Mouse (Mus musculus) CH12.LX (cell line): ENCODE results near the gene Vmn1r211.

Experiments
- CHD1 ChIP-seq: IDR thresholded peaks from 2 replicates; pipeline ENCODE4 v1.6.1; 2012; ENCODE audit warnings: low read depth, low read length, improper control_type of control experiment, inconsistent platforms
- CTCF ChIP-seq, 2 experiments: IDR thresholded peaks in 1 of 2; conservative IDR thresholded peaks in 1 of 2; 2 replicates each; pipeline ENCODE4 v1.5.1; 2011 to 2012; ENCODE audit warnings: low read depth in 2 of 2, low read length in 2 of 2, improper control_type of control experiment in 1 of 2, inconsistent platforms in 1 of 2, mild to moderate bottlenecking in 1 of 2, moderate library complexity in 1 of 2
- EP300 ChIP-seq: IDR thresholded peaks from 2 replicates; pipeline ENCODE4 v1.6.1; 2011; ENCODE audit warnings: low read length, improper control_type of control experiment
- GABPA ChIP-seq: IDR thresholded peaks from 2 replicates; pipeline ENCODE4 v1.6.1; 2012; ENCODE audit warnings: low read depth, low read length, improper control_type of control experiment, inconsistent platforms; ENCODE audit not compliant: insufficient replicate concordance
- KAT2A ChIP-seq: IDR thresholded peaks from 2 replicates; pipeline ENCODE4 v1.6.1; 2012; ENCODE audit warnings: low read length, improper control_type of control experiment, inconsistent platforms; ENCODE audit not compliant: insufficient replicate concordance
- USF1 ChIP-seq: IDR thresholded peaks from 2 replicates; pipeline ENCODE4 v1.6.1; 2014; ENCODE audit warnings: low read depth, mild to moderate bottlenecking, inconsistent platforms, low read length, improper control_type of control experiment

DNA sequence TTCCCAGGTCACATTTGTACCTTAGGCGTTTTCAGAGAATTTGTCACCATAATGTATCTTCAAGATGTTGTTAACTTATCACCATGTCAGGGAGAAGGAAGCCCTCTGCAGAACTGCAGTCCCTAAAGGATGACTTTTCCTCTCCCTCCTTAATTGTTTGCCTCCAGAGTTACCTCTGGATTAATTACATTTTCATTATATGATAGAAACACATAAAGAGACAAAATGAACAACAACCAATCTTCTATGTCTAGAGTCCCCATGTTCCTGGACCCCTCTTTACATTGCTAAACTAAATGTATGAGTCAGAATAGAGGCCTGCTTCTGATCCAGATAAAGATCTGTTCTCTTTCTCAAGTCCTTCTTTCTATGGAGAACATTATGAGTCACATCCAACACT, at the start of gene Vmn1r211:
- no peak for TF ChIP-seq CHD1
- TF ChIP-seq CTCF (conservative IDR thresholded peaks at IDR 0.05 in 1 of 2, IDR thresholded peaks at IDR 0.05 in 1 of 2; ENCODE audit: low read depth in 2 of 2, low read length in 2 of 2) = no peak
- no peak for TF ChIP-seq EP300
- TF ChIP-seq USF1 = no peak
- TF ChIP-seq GABPA = no peak
- no peak for TF ChIP-seq KAT2A
